Mouse (Mus musculus): ENCODE data around the gene Avpi1. TPM values are rescaled to one million over a fixed set of nuclear protein-coding genes. Genes with fewer than 3 reads are reported as not detected.

Avpi1 gene
- polyA plus RNA-seq (2014; fragmentation: Nextera tagmentation; extraction: Ambion mirVana), result 21.2 and 22.9 TPM in 2 replicates

GRCm38 (mm10) chr19:42128787-42129508, at the start of gene Avpi1:
TSS of gene Avpi1 (minus strand) at chr19:42129059.
- peak; percentile 98 for ATAC-seq (ENCODE audit: low FRiP score, low TSS enrichment)
- under 1% methylated on average over 54 of the region's 54 CpGs for WGBS
- H3K9ac ChIP-seq (ENCODE audit: low read depth, low read length), result peak within 1 kb of the TSS; percentile 67
- H3K36me3 ChIP-seq (ENCODE audit: control insufficient read depth, insufficient read depth, low read length), result peaks cover 10% of the 10 kb centered on the region
- H3K9me3 ChIP-seq (ENCODE audit: control insufficient read depth, low read length), result no peaks in the 10 kb centered on the region
- H3K4me2 ChIP-seq (replicated peaks; ENCODE audit: low read depth, low read length), result peak within 1 kb of the TSS; percentile 87
- H3K27ac ChIP-seq (ENCODE audit: low read depth, low read length), result peak within 1 kb of the TSS; percentile 83
- H3K4me3 ChIP-seq (ENCODE audit: low read length), result peak within 1 kb of the TSS; percentile 56
- no peaks in the 10 kb centered on the region for H3K27me3 ChIP-seq (ENCODE audit: control insufficient read depth, insufficient read depth, low read length)
- peaks cover 2% of the 10 kb centered on the region; the same call in 1 of the 2 replicates for H3K4me1 ChIP-seq (ENCODE audit: control insufficient read depth, insufficient read depth, low read length)

- H3K4me2 ChIP-seq (replicated peaks; ENCODE audit: low read depth, low read length), result no peak overlapping the region
- no peak overlapping the region for H3K4me3 ChIP-seq (ENCODE audit: low read length)
- peaks cover 24% of the 10 kb centered on the region for H3K36me3 ChIP-seq (ENCODE audit: control insufficient read depth, insufficient read depth, low read length)
- no peak overlapping the region for H3K27ac ChIP-seq (ENCODE audit: low read depth, low read length)
- H3K4me1 ChIP-seq (ENCODE audit: control insufficient read depth, insufficient read depth, low read length), result no peaks in the 10 kb centered on the region
- no peak for ATAC-seq (ENCODE audit: low FRiP score, low TSS enrichment)
- 89% methylated on average over 2 of the region's 2 CpGs for WGBS
- H3K27me3 ChIP-seq (ENCODE audit: control insufficient read depth, insufficient read depth, low read length), result no peaks in the 10 kb centered on the region
- H3K9me3 ChIP-seq (ENCODE audit: control insufficient read depth, low read length), result no peaks in the 10 kb centered on the region
- no peak overlapping the region for H3K9ac ChIP-seq (ENCODE audit: low read depth, low read length)
Measured at GRCm38 (mm10) chr19:42177461-42177860, 48.6 kb upstream of the Avpi1 start.

GRCm38 (mm10) chr19:42176841-42177240, 48.0 kb upstream of the Avpi1 start:
- H3K27me3 ChIP-seq (ENCODE audit: control insufficient read depth, insufficient read depth, low read length), result no peaks in the 10 kb centered on the region
- no peak overlapping the region for H3K9ac ChIP-seq (ENCODE audit: low read depth, low read length)
- no peak overlapping the region for H3K4me2 ChIP-seq (replicated peaks; ENCODE audit: low read depth, low read length)
- H3K4me3 ChIP-seq (ENCODE audit: low read length), result no peak overlapping the region
- ATAC-seq (ENCODE audit: low FRiP score, low TSS enrichment), result no peak
- H3K9me3 ChIP-seq (ENCODE audit: control insufficient read depth, low read length), result no peaks in the 10 kb centered on the region
- peaks cover 20% of the 10 kb centered on the region for H3K36me3 ChIP-seq (ENCODE audit: control insufficient read depth, insufficient read depth, low read length)
- peaks cover under 1% of the 10 kb centered on the region for H3K4me1 ChIP-seq (ENCODE audit: control insufficient read depth, insufficient read depth, low read length)
- 86% methylated on average over 7 of the region's 7 CpGs for WGBS
- H3K27ac ChIP-seq (ENCODE audit: low read depth, low read length), result no peak overlapping the region

- peak overlapping the region; percentile 72 for H3K9ac ChIP-seq (ENCODE audit: low read depth, low read length)
- H3K36me3 ChIP-seq (ENCODE audit: control insufficient read depth, insufficient read depth, low read length), result no peaks in the 10 kb centered on the region
- H3K27ac ChIP-seq (ENCODE audit: low read depth, low read length), result peak overlapping the region; percentile 57; the same call in 1 of the 2 replicates
- peak overlapping the region; percentile 69 for H3K4me3 ChIP-seq (ENCODE audit: low read length)
- no peaks in the 10 kb centered on the region for H3K9me3 ChIP-seq (ENCODE audit: control insufficient read depth, low read length)
- peaks cover 6% of the 10 kb centered on the region; the same call in 1 of the 2 replicates for H3K27me3 ChIP-seq (ENCODE audit: control insufficient read depth, insufficient read depth, low read length)
- 2% methylated on average over 46 of the region's 56 CpGs for WGBS
- peak; percentile 92 for ATAC-seq (ENCODE audit: low FRiP score, low TSS enrichment)
- peaks cover 12% of the 10 kb centered on the region for H3K4me1 ChIP-seq (ENCODE audit: control insufficient read depth, insufficient read depth, low read length)
- H3K4me2 ChIP-seq (replicated peaks; ENCODE audit: low read depth, low read length), result peak overlapping the region; percentile 73
Measured at GRCm38 (mm10) chr19:42170025-42170969, 41.4 kb upstream of the Avpi1 start.

- no peaks in the 10 kb centered on the region for H3K9me3 ChIP-seq (ENCODE audit: control insufficient read depth, low read length)
- H3K4me2 ChIP-seq (replicated peaks; ENCODE audit: low read depth, low read length), result peak overlapping the region; percentile 73; the same call in 1 of the 2 replicates
- peaks cover 6% of the 10 kb centered on the region; the same call in 1 of the 2 replicates for H3K27me3 ChIP-seq (ENCODE audit: control insufficient read depth, insufficient read depth, low read length)
- 0 out of 2 replicates have a peak overlapping the region, but pooled peaks have one; percentile 19 for H3K27ac ChIP-seq (ENCODE audit: low read depth, low read length)
- ATAC-seq (ENCODE audit: low FRiP score, low TSS enrichment), result no peak
- H3K36me3 ChIP-seq (ENCODE audit: control insufficient read depth, insufficient read depth, low read length), result no peaks in the 10 kb centered on the region
- no peak overlapping the region for H3K4me3 ChIP-seq (ENCODE audit: low read length)
- 61% methylated on average over 10 of the region's 10 CpGs for WGBS
- peaks cover 12% of the 10 kb centered on the region for H3K4me1 ChIP-seq (ENCODE audit: control insufficient read depth, insufficient read depth, low read length)
- H3K9ac ChIP-seq (ENCODE audit: low read depth, low read length), result no peak overlapping the region
Measured at GRCm38 (mm10) chr19:42169322-42169975, 40.6 kb upstream of the Avpi1 start.

- no peaks in the 10 kb centered on the region for H3K36me3 ChIP-seq (ENCODE audit: control insufficient read depth, insufficient read depth, low read length)
- peaks cover 12% of the 10 kb centered on the region for H3K4me1 ChIP-seq (ENCODE audit: control insufficient read depth, insufficient read depth, low read length)
- WGBS, result 61% methylated on average over 9 of the region's 9 CpGs
- H3K4me2 ChIP-seq (replicated peaks; ENCODE audit: low read depth, low read length), result no peak overlapping the region
- peaks cover 6% of the 10 kb centered on the region; the same call in 1 of the 2 replicates for H3K27me3 ChIP-seq (ENCODE audit: control insufficient read depth, insufficient read depth, low read length)
- no peak overlapping the region for H3K9ac ChIP-seq (ENCODE audit: low read depth, low read length)
- H3K4me3 ChIP-seq (ENCODE audit: low read length), result no peak overlapping the region
- no peaks in the 10 kb centered on the region for H3K9me3 ChIP-seq (ENCODE audit: control insufficient read depth, low read length)
- H3K27ac ChIP-seq (ENCODE audit: low read depth, low read length), result no peak overlapping the region
- ATAC-seq (ENCODE audit: low FRiP score, low TSS enrichment), result no peak
Measured at GRCm38 (mm10) chr19:42167489-42167888, 38.6 kb upstream of the Avpi1 start.

- peaks cover 11% of the 10 kb centered on the region for H3K4me1 ChIP-seq (ENCODE audit: control insufficient read depth, insufficient read depth, low read length)
- H3K4me2 ChIP-seq (replicated peaks; ENCODE audit: low read depth, low read length), result no peak overlapping the region
- H3K27ac ChIP-seq (ENCODE audit: low read depth, low read length), result no peak overlapping the region
- no peak overlapping the region for H3K9ac ChIP-seq (ENCODE audit: low read depth, low read length)
- no peak for ATAC-seq (ENCODE audit: low FRiP score, low TSS enrichment)
- no peaks in the 10 kb centered on the region for H3K9me3 ChIP-seq (ENCODE audit: control insufficient read depth, low read length)
- peaks cover 6% of the 10 kb centered on the region; the same call in 1 of the 2 replicates for H3K27me3 ChIP-seq (ENCODE audit: control insufficient read depth, insufficient read depth, low read length)
- no peaks in the 10 kb centered on the region for H3K36me3 ChIP-seq (ENCODE audit: control insufficient read depth, insufficient read depth, low read length)
- no peak overlapping the region for H3K4me3 ChIP-seq (ENCODE audit: low read length)
- WGBS, result 51% methylated on average over 3 of the region's 3 CpGs
Measured at GRCm38 (mm10) chr19:42166766-42167165, 37.9 kb upstream of the Avpi1 start.

- no peak for ATAC-seq (ENCODE audit: low FRiP score, low TSS enrichment)
- Histone ChIP-seq H3K36me3 (ENCODE audit: control insufficient read depth, insufficient read depth, low read length) (no peaks in the 10 kb centered on the region), H3K27ac (ENCODE audit: low read depth, low read length) (no peak overlapping the region), H3K4me1 (ENCODE audit: control insufficient read depth, insufficient read depth, low read length) (peaks cover 5% of the 10 kb centered on the region), H3K9ac (ENCODE audit: low read depth, low read length) (no peak overlapping the region), H3K4me3 (ENCODE audit: low read length) (no peak overlapping the region), H3K27me3 (ENCODE audit: control insufficient read depth, insufficient read depth, low read length) (peaks cover 6% of the 10 kb centered on the region; the same call in 1 of the 2 replicates), H3K4me2 (replicated peaks; ENCODE audit: low read depth, low read length) (0 out of 2 replicates have a peak overlapping the region, but pooled peaks have one; percentile 11), H3K9me3 (ENCODE audit: control insufficient read depth, low read length) (no peaks in the 10 kb centered on the region)
- 4% methylated on average over 12 of the region's 12 CpGs for WGBS
Measured at GRCm38 (mm10) chr19:42166130-42166529, 37.3 kb upstream of the Avpi1 start.

Data from kidney, embryonic 14.5 days (tissue).